Mouse (Mus musculus): ENCODE results near the gene Hcrt.

Hcrt gene

GRCm38 (mm10) chr11:100735954-100736745, 26.6 kb downstream of the Hcrt start:
- no peak for DNase-seq (ENCODE audit: low spot score in 2 of 2)

- no peak for DNase-seq (ENCODE audit: low spot score in 2 of 2)
Observed at GRCm38 (mm10) chr11:100735134-100735865, 27.4 kb downstream of the Hcrt start.

- no peak for DNase-seq (ENCODE audit: low spot score in 2 of 2)
Observed at GRCm38 (mm10) chr11:100730477-100731205, 32.1 kb downstream of the Hcrt start.

- DNase-seq (ENCODE audit: low spot score in 2 of 2), result no peak
Observed at GRCm38 (mm10) chr11:100729976-100730375, 32.8 kb downstream of the Hcrt start.

GRCm38 (mm10) chr11:100728601-100729000, 34.1 kb downstream of the Hcrt start:
- DNase-seq (ENCODE audit: low spot score in 2 of 2), result no peak

- DNase-seq (ENCODE audit: low spot score in 2 of 2), result no peak
Observed at GRCm38 (mm10) chr11:100727201-100727600, 35.5 kb downstream of the Hcrt start.

GRCm38 (mm10) chr11:100724919-100725512, 37.7 kb downstream of the Hcrt start:
- no peak for DNase-seq (ENCODE audit: low spot score in 2 of 2)

- DNase-seq (ENCODE audit: low spot score in 2 of 2), result no peak
Observed at GRCm38 (mm10) chr11:100722493-100723028, 40.2 kb downstream of the Hcrt start.

- DNase-seq (ENCODE audit: low spot score in 2 of 2), result no peak
Observed at GRCm38 (mm10) chr11:100721776-100722492, 40.8 kb downstream of the Hcrt start.

- no peak for DNase-seq (ENCODE audit: low spot score in 2 of 2)
Observed at GRCm38 (mm10) chr11:100721254-100721653, 41.5 kb downstream of the Hcrt start.

GRCm38 (mm10) chr11:100720345-100720744, 42.4 kb downstream of the Hcrt start:
- no peak for DNase-seq (ENCODE audit: low spot score in 2 of 2)

- DNase-seq (ENCODE audit: low spot score in 2 of 2), result no peak
Observed at GRCm38 (mm10) chr11:100719893-100720292, 42.8 kb downstream of the Hcrt start.

- no peak for DNase-seq (ENCODE audit: low spot score in 2 of 2)
Observed at GRCm38 (mm10) chr11:100719312-100719711, 43.4 kb downstream of the Hcrt start.

GRCm38 (mm10) chr11:100718866-100719265, 43.9 kb downstream of the Hcrt start:
- DNase-seq (ENCODE audit: low spot score in 2 of 2), result no peak

- no peak for DNase-seq (ENCODE audit: low spot score in 2 of 2)
Observed at GRCm38 (mm10) chr11:100718462-100718861, 44.3 kb downstream of the Hcrt start.

GRCm38 (mm10) chr11:100716649-100717048, 46.1 kb downstream of the Hcrt start:
- DNase-seq (ENCODE audit: low spot score in 2 of 2), result no peak

GRCm38 (mm10) chr11:100714948-100715347, 47.8 kb downstream of the Hcrt start:
- no peak for DNase-seq (ENCODE audit: low spot score in 2 of 2)

- peak in 1 of 2 experiments; percentile 57 for DNase-seq (ENCODE audit: low spot score in 2 of 2)
Observed at GRCm38 (mm10) chr11:100714534-100714915, 48.2 kb downstream of the Hcrt start.

GRCm38 (mm10) chr11:100713735-100714533, 48.8 kb downstream of the Hcrt start, which contains the start of gene Hspb9:
Hspb9 (plus strand) TSS chr11:100713850.
- DNase-seq (ENCODE audit: low spot score in 2 of 2), result peak in 1 of 2 experiments; percentile 52

GRCm38 (mm10) chr11:100713174-100713573, 49.6 kb downstream of the Hcrt start:
- DNase-seq (ENCODE audit: low spot score in 2 of 2), result no peak

All from urinary bladder, adult 18-20 months (tissue).